Mouse (Mus musculus): ENCODE measurements around the gene Sestd1. TPM values are rescaled to one million over a fixed set of nuclear protein-coding genes. Genes with fewer than 3 reads are reported as not detected.

The Sestd1 gene
- total RNA-seq, 1 experiment from 2014 or later, result 1.0 TPM

DNA sequence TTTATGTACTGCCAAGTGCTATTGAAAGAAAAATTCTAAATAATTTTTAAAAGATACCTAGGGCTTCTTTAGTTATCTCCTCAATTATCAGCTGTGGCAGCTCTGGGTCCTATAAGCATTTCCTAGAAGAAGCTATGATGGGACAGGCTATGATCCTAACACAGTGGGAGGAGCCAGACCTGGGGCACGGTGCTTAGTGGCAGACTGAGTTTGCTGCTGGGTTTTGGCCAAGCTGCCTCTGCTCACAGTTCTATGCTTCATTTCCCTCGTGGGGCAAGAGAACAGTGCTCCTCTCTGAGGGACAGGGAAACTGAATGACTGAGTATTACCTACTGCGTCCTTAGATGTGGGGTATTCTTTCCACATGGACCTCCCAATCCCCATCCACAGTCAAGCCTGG lies 42.3 kb downstream of the Sestd1 start:
- ATAC-seq (ENCODE audit: extremely low read depth, insufficient number of reproducible peaks, low FRiP score, poor library complexity, severe bottlenecking), result no peak

GRCm38 (mm10) chr2:77236860-77237259 lies 43.5 kb downstream of the Sestd1 start:
- no peak for ATAC-seq (ENCODE audit: extremely low read depth, insufficient number of reproducible peaks, low FRiP score, poor library complexity, severe bottlenecking)

GRCm38 (mm10) chr2:77235896-77236295 lies 44.5 kb downstream of the Sestd1 start:
- ATAC-seq (ENCODE audit: extremely low read depth, insufficient number of reproducible peaks, low FRiP score, poor library complexity, severe bottlenecking), result no peak

GRCm38 (mm10) chr2:77232604-77233003 lies 47.8 kb downstream of the Sestd1 start:
- no peak for ATAC-seq (ENCODE audit: extremely low read depth, insufficient number of reproducible peaks, low FRiP score, poor library complexity, severe bottlenecking)

GRCm38 (mm10) chr2:77220960-77221359 lies 59.4 kb downstream of the Sestd1 start:
- no peak for ATAC-seq (ENCODE audit: extremely low read depth, insufficient number of reproducible peaks, low FRiP score, poor library complexity, severe bottlenecking)

- ATAC-seq (ENCODE audit: extremely low read depth, insufficient number of reproducible peaks, low FRiP score, poor library complexity, severe bottlenecking), result no peak
These were observed 67.5 kb downstream of the Sestd1 start for GRCm38 (mm10) chr2:77212885-77213284.

GRCm38 (mm10) chr2:77206951-77207350 lies 73.4 kb downstream of the Sestd1 start:
- ATAC-seq (ENCODE audit: extremely low read depth, insufficient number of reproducible peaks, low FRiP score, poor library complexity, severe bottlenecking), result no peak

DNA sequence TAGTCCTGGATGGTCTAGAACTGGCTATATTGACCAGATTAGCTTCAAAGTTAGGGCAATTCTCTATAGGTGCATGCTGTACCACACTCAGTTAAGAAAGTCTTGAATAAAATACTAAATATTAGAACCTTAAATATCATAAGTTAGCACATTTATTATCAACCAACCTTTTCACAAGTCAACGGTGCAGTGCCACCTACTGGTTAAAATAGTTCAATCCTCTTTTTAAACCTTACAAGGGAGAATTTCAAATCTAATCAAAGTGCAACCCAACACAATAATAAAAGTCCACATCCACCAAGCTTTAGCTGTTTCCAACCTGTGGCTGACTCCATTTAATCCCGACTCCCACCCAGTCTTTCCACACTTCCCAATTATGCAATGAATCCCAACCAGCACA lies 76.5 kb downstream of the Sestd1 start:
- ATAC-seq (ENCODE audit: extremely low read depth, insufficient number of reproducible peaks, low FRiP score, poor library complexity, severe bottlenecking), result no peak

- no peak for ATAC-seq (ENCODE audit: extremely low read depth, insufficient number of reproducible peaks, low FRiP score, poor library complexity, severe bottlenecking)
These were observed 78.5 kb downstream of the Sestd1 start for GRCm38 (mm10) chr2:77201900-77202299.

DNA sequence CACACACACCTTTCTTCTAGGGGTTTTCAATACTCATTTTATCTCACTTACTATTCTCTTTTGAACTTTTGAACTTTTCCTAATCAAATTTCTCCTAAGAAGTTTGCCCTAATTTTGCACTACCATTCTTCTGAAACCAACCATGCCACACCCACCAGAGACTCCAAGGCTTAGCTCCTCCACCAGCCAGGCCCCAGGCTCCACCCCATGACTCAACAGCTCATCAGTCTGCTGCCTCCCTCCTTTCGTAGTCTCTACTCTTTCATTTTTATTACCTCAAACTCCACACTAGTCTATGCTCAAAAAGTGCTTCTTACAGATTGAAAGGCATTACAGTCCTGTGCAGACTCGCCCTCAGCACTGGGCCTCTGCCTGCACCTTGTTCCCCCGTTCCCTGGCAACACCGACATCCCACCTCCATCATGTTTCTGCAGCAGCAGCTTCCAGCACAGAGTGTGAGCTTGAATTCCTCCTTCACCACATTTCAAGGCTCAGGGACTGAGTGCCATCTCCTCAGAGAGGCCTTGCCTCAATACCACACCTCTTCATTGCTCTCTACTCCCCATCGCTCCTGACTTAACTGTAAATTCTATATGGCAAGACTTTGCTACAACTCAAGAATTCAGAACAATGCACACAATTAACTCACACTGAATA lies 79.3 kb downstream of the Sestd1 start:
- no peak for ATAC-seq (ENCODE audit: extremely low read depth, insufficient number of reproducible peaks, low FRiP score, poor library complexity, severe bottlenecking)

DNA sequence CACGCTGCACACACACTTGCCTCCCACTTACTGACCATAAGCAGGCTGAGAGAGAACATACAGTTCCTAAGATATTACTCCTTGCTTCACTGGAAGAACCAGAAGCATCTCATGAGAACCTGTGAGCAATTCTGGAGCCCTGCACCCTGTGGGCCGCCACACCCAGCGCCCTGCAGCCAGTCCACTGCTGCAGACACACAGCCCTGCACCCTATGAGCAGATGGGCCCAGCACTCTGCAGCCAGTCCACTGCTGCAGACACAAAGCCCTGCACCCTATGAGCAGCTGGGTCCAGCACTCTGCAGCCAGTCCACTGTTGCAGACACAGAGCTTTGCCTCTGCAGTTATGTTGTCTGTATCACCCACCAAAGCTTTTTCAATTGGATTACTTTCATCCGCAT lies 80.0 kb downstream of the Sestd1 start:
- ATAC-seq (ENCODE audit: extremely low read depth, insufficient number of reproducible peaks, low FRiP score, poor library complexity, severe bottlenecking), result no peak

DNA sequence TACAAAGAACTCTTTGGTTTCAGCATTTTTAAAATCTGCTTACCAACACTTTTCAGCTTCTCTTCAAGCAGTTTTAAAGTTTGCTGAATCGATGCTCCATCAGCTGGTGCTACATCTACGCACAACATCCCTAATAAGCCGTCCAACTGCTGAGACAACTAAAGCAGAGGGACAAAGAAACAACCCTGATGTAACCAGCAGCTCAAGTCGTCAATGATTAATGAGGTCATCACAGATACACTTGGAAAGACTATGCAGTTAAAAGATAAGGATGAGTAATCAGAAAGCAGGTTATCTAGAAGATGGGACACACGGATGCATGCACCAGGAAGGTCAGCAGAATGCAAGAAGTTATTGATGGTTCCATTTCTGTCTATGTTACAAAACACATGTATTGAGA lies 82.1 kb downstream of the Sestd1 start:
- no peak for ATAC-seq (ENCODE audit: extremely low read depth, insufficient number of reproducible peaks, low FRiP score, poor library complexity, severe bottlenecking)

DNA sequence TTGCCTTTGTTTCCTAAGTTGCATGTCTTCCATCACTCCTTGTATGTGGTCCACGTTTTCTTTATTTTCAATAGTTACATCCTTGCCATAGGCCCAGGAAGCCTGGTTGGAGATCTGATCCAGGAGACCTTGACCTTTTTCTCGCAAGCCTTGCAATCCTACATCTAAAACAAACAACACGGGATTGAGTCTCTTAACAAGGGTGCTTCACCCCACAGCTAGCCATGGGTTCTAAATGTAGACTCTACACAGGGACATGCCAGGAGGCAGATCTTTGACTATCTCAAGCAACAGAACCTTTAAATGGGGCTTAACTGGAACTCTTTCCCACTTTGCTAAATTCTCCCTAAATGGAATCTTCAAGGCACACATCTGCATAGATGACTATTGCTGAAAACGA lies 83.6 kb downstream of the Sestd1 start:
- no peak for ATAC-seq (ENCODE audit: extremely low read depth, insufficient number of reproducible peaks, low FRiP score, poor library complexity, severe bottlenecking)

DNA sequence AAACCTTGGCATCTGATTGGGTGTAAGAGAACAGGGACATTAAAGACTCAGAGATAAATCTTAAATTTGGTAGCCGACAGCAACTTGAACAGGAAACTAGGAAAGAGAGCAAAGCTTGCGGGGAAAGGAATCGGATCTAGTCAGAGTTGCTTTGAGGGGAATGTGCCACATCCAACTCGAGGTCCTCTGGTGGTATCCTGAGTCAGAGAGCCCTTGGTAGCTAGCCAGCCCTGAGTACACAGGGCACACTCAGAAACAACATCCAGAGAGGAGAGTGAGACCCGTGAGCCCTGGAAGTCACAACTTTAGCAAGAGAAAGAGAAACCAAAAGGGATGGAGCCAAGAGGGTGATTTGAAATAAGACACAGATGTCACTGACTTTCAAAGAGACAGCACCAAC lies 85.3 kb downstream of the Sestd1 start:
- ATAC-seq (ENCODE audit: extremely low read depth, insufficient number of reproducible peaks, low FRiP score, poor library complexity, severe bottlenecking), result no peak

DNA sequence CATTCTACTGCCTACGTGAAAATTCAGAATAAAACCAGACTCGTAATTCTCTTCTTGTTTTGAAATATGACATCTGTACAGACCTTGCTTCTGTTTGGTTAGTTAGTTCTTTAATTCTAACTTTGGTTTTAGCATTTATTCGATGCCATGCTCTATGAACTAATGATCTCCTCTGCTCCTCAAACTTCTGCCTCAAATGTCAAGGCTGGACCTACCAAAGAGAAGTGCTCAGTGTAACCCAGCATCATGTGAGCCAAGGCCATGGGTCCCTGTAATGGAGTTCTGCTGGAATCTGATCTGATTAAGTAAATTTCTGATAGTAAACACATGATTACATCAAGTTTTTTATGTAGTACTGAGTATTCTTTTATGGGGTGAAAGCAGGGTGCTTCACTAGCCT lies 88.6 kb downstream of the Sestd1 start:
- no peak for ATAC-seq (ENCODE audit: extremely low read depth, insufficient number of reproducible peaks, low FRiP score, poor library complexity, severe bottlenecking)

DNA sequence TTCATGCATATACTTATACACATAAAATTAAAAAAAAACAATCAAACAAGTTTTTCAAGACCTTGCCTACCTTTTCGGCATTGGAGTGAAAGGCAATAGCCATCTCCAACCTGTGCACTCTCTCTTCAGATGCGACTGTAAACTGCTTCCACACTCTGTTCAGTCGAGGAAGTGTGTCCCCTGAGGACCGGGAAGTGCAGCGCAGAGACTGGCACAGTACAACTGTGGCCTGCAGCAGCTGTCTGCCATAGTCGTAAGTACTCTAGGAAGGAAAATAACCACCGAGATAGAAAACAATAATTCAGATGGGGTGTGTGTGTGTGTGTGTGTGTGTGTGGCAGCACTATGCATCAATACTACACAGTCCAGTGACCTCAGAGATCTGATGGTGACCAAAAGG lies 89.5 kb downstream of the Sestd1 start:
- ATAC-seq (ENCODE audit: extremely low read depth, insufficient number of reproducible peaks, low FRiP score, poor library complexity, severe bottlenecking), result no peak

DNA sequence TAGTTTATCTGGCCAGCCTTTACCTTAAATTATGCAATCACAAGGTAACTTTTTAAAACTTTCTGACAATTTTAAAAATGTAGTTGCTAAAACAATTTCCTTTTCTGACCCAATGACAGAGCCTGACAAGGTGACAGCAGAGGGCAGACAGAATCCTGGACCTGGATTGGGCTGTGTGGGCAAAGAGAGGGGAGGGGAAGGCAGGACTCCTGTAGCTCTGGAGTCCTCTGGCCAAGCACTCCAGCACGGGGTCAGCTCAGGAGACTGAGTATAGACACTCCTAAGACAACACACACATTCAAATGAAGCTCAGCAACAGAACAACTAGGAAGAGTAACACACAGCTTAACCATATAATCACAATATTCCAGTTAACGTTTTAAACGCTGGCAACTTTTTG lies 90.1 kb downstream of the Sestd1 start:
- no peak for ATAC-seq (ENCODE audit: extremely low read depth, insufficient number of reproducible peaks, low FRiP score, poor library complexity, severe bottlenecking)

- no peak for ATAC-seq (ENCODE audit: extremely low read depth, insufficient number of reproducible peaks, low FRiP score, poor library complexity, severe bottlenecking)
These were observed 90.7 kb downstream of the Sestd1 start for GRCm38 (mm10) chr2:77189671-77190070.

GRCm38 (mm10) chr2:77187501-77187900 lies 92.9 kb downstream of the Sestd1 start:
- ATAC-seq (ENCODE audit: extremely low read depth, insufficient number of reproducible peaks, low FRiP score, poor library complexity, severe bottlenecking), result no peak

DNA sequence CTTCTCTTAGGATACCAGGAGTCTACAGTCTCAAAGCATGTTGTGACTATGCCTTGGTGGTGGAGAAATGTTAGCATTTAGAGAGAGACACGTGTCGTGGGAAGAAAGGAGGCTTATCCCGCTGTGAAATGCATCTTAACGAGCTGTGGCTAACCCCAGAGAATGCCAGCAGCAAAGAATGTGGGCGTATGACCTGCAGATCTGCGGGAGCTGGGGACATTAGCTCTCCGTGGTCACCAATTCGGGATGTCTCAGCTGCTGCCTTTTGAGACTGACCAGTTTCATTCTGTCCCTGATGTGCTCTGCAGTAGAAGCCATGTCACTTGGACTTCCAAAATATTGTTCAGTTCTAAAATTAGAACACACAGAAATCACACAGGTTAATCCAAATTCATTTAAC lies 93.5 kb downstream of the Sestd1 start:
- no peak for ATAC-seq (ENCODE audit: extremely low read depth, insufficient number of reproducible peaks, low FRiP score, poor library complexity, severe bottlenecking)

- ATAC-seq (ENCODE audit: extremely low read depth, insufficient number of reproducible peaks, low FRiP score, poor library complexity, severe bottlenecking), result no peak
These were observed 96.3 kb downstream of the Sestd1 start for GRCm38 (mm10) chr2:77184049-77184571.
